Mouse (Mus musculus) CH12.LX (cell line): ENCODE measurements at regions not wholly inside any gene's neighbourhood (a gene's known extent, or its start where the extent isn't known, plus 50 kb on each side); places are given as distances from the start of the nearest gene placed in this dataset.

Experiments used
- CHD1 ChIP-seq: IDR thresholded peaks from 2 replicates; pipeline ENCODE4 v1.6.1; 2012; ENCODE audit warnings: low read depth, low read length, improper control_type of control experiment, inconsistent platforms
- CTCF ChIP-seq, 2 experiments: IDR thresholded peaks in 1 of 2; conservative IDR thresholded peaks in 1 of 2; 2 replicates each; pipeline ENCODE4 v1.5.1; 2011 to 2012; ENCODE audit warnings: low read depth in 2 of 2, low read length in 2 of 2, improper control_type of control experiment in 1 of 2, inconsistent platforms in 1 of 2, mild to moderate bottlenecking in 1 of 2, moderate library complexity in 1 of 2
- E2F4 ChIP-seq: IDR thresholded peaks from 2 replicates; pipeline ENCODE4 v1.6.1; 2011; ENCODE audit warnings: low read depth, low read length, improper control_type of control experiment; ENCODE audit not compliant: insufficient replicate concordance
- EP300 ChIP-seq: IDR thresholded peaks from 2 replicates; pipeline ENCODE4 v1.6.1; 2011; ENCODE audit warnings: low read length, improper control_type of control experiment
- MAFK ChIP-seq: IDR thresholded peaks from 2 replicates; pipeline ENCODE4 v1.6.1; 2011; ENCODE audit warnings: low read length, improper control_type of control experiment; ENCODE audit not compliant: insufficient replicate concordance
- NELFE ChIP-seq: IDR thresholded peaks from 2 replicates; pipeline ENCODE4 v1.6.1; 2011; ENCODE audit warnings: low read depth, low read length, improper control_type of control experiment
- POLR2A ChIP-seq: IDR thresholded peaks from 2 replicates; pipeline ENCODE4 v1.6.1; 2011; ENCODE audit warnings: low read depth, mild to moderate bottlenecking, improper control_type of control experiment, low read length
- TCF12 ChIP-seq: IDR thresholded peaks from 2 replicates; pipeline ENCODE4 v1.6.1; 2014; ENCODE audit warnings: low read depth, mild to moderate bottlenecking, inconsistent platforms, low read length, improper control_type of control experiment
- ZC3H11A ChIP-seq: IDR thresholded peaks from 2 replicates; pipeline ENCODE4 v1.6.1; 2012; ENCODE audit warnings: low read depth, mild to moderate bottlenecking, inconsistent platforms, low read length, improper control_type of control experiment
- ZKSCAN1 ChIP-seq: IDR thresholded peaks from 2 replicates; pipeline ENCODE4 v1.6.1; 2012; ENCODE audit warnings: low read depth, inconsistent platforms, low read length, improper control_type of control experiment, borderline replicate concordance

DNA sequence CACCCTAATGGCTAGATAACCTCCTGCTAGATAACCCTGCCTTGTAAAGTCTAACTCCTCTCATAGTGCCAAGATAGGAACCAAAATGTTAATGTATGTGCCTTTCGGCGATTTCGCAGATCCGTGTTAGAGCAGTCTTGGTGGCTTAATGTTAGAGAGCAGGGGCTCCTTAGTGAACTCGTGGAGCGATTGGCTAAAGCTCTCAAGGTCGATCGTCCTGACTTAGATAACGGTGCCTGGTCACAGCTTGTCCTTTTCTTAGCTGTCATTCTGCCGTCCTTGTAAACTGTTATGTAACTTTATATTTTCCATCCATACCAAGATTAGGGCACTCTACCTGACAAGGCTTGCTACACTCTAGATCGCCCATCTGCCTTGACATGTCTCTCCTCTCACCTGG is 119.5 kb upstream of the Prox1 start:
- TF ChIP-seq POLR2A (no peak), EP300 (no peak), E2F4 (no peak), MAFK (no peak), ZC3H11A (no peak), CTCF (conservative IDR thresholded peaks at IDR 0.05 in 1 of 2, IDR thresholded peaks at IDR 0.05 in 1 of 2; ENCODE audit: low read depth in 2 of 2, low read length in 2 of 2) (no peak), ZKSCAN1 (no peak), TCF12 (no peak), CHD1 (no peak), NELFE (no peak)
